Mouse (Mus musculus): ENCODE results near the gene Olfr642. TPM values are rescaled to one million over a fixed set of nuclear protein-coding genes. Genes with fewer than 3 reads are reported as not detected.

The Olfr642 gene
- polyA plus RNA-seq, 1 experiment from 2014 or later: not detected

DNA sequence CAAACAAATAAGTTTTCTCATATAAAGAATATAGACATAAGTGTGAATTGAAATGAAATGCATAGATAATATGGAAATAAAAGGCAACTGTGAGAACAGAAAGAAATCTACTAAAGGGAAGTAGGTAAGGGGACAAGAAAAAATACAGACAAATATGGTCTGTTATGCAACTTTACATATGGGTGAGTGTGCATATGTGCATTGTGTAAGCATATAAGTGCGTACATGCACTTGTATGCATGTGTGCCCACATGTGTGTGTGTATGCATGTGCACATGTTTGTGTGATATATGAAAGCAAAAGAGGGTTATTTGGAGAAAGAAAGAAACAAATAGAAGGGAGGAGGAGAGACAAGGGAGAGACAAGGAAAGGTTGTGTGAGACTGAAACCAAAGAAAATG is 33.5 kb downstream of the Olfr642 start:
- 71% methylated on average over 1 of the region's 1 CpGs for WGBS

DNA sequence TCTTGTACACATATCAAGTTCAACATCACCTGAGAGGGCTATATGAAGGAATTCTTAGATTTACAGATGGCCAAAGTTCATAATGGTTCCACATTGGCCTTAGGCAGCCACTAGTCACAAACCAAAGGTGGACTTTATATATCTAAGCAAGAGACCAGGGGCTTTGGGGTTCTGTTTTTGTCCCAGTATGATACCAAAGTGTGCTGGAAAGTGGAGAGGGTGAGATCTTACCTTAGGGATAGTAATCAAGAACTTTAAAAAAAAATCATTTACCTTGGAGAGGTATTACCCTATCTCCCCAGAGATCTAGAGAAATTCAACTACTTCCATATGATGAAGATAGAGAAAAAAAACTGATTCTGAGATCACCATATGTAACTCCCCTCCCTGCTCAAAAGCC is 35.3 kb downstream of the Olfr642 start, which contains the start of gene Olfr639:
Gene Olfr639 (minus strand): TSS at position 101 of the 400 bp plus-strand sequence.
- Histone ChIP-seq H3K9ac (replicated peaks; ENCODE audit: low read depth, low read length) (no peak within 1 kb of the TSS), H3K27me3 (replicated peaks; ENCODE audit: control insufficient read depth, insufficient read depth, low read length) (no peaks in the 10 kb centered on the region), H3K4me2 (ENCODE audit: low read length) (no peak within 1 kb of the TSS), H3K27ac (ENCODE audit: low read length) (no peak within 1 kb of the TSS), H3K4me1 (replicated peaks; ENCODE audit: control insufficient read depth, insufficient read depth, low read length) (no peaks in the 10 kb centered on the region), H3K9me3 (ENCODE audit: control insufficient read depth, low read length) (no peaks in the 10 kb centered on the region), H3K36me3 (ENCODE audit: control insufficient read depth, insufficient read depth) (no peaks in the 10 kb centered on the region), H3K4me3 (replicated peaks; ENCODE audit: low read length) (no peak within 1 kb of the TSS)
- ATAC-seq: no peak

More for the DNA sequence above, 33.5 kb downstream of the Olfr642 start:
- H3K4me2 ChIP-seq (ENCODE audit: low read length): no peak overlapping the region
- H3K27ac ChIP-seq (ENCODE audit: low read length): no peak overlapping the region
- no peak for ATAC-seq
- no peak overlapping the region for H3K9ac ChIP-seq (replicated peaks; ENCODE audit: low read depth, low read length)
- no peaks in the 10 kb centered on the region for H3K27me3 ChIP-seq (replicated peaks; ENCODE audit: control insufficient read depth, insufficient read depth, low read length)
- H3K4me1 ChIP-seq (replicated peaks; ENCODE audit: control insufficient read depth, insufficient read depth, low read length): no peaks in the 10 kb centered on the region
- no peaks in the 10 kb centered on the region for H3K9me3 ChIP-seq (ENCODE audit: control insufficient read depth, low read length)
- H3K4me3 ChIP-seq (replicated peaks; ENCODE audit: low read length): no peak overlapping the region
- no peaks in the 10 kb centered on the region for H3K36me3 ChIP-seq (ENCODE audit: control insufficient read depth, insufficient read depth)

DNA sequence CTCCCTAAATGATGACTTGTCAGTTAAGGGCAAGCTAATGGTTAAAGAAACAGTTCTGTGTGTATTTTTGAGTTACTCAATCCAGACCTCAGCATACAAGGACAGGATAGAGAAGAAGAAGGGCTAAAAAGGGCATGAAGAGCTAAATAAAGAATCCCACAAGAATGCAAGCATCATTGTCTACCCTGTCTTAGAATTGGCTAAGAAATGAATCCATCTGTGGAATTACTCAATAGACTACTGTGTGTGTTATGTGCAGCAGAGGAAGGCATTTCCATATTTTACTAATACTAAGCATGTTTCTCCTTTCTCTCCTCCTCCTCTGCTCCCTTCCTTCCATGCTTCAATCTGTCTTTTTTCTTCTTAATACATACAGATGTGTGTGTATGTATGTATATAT is 53.3 kb downstream of the Olfr642 start:
- Histone ChIP-seq H3K9me3 (ENCODE audit: control insufficient read depth, low read length) (no peaks in the 10 kb centered on the region), H3K27me3 (replicated peaks; ENCODE audit: control insufficient read depth, insufficient read depth, low read length) (no peaks in the 10 kb centered on the region), H3K9ac (replicated peaks; ENCODE audit: low read depth, low read length) (no peak overlapping the region), H3K4me3 (replicated peaks; ENCODE audit: low read length) (no peak overlapping the region), H3K27ac (ENCODE audit: low read length) (no peak overlapping the region), H3K4me1 (replicated peaks; ENCODE audit: control insufficient read depth, insufficient read depth, low read length) (no peaks in the 10 kb centered on the region), H3K4me2 (ENCODE audit: low read length) (no peak overlapping the region), H3K36me3 (ENCODE audit: control insufficient read depth, insufficient read depth) (no peaks in the 10 kb centered on the region)
- ATAC-seq: no peak

DNA sequence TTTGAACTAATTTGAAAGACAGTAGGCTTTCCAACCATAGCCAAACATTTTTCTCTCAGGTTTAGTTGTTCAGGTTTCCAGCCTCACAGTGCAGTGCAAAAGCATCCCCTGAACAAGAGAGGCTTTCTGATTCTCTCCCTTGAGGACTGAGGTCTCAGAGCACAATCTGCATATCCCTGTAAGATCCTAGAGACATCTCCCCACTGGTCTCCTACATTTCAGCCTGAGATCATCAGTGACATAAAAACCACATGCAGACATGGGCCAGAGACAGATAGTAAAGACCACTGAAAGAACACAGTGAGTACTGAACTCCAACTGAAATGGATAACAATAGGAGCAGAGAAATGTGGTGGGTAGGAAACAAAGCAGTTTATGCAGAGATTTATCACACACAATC is 54.0 kb downstream of the Olfr642 start, which contains the start of gene Olfr638:
Gene Olfr638 (plus strand): TSS at position 301 of the 400 bp plus-strand sequence.
- no peak within 1 kb of the TSS for H3K27ac ChIP-seq (ENCODE audit: low read length)
- no peaks in the 10 kb centered on the region for H3K27me3 ChIP-seq (replicated peaks; ENCODE audit: control insufficient read depth, insufficient read depth, low read length)
- no peaks in the 10 kb centered on the region for H3K36me3 ChIP-seq (ENCODE audit: control insufficient read depth, insufficient read depth)
- no peak within 1 kb of the TSS for H3K9ac ChIP-seq (replicated peaks; ENCODE audit: low read depth, low read length)
- no peak within 1 kb of the TSS for H3K4me3 ChIP-seq (replicated peaks; ENCODE audit: low read length)
- H3K4me2 ChIP-seq (ENCODE audit: low read length): no peak within 1 kb of the TSS
- H3K4me1 ChIP-seq (replicated peaks; ENCODE audit: control insufficient read depth, insufficient read depth, low read length): no peaks in the 10 kb centered on the region
- no peaks in the 10 kb centered on the region for H3K9me3 ChIP-seq (ENCODE audit: control insufficient read depth, low read length)
- ATAC-seq: no peak

Other genes with a start within 250 kb of the Olfr642 start
- gene Hbb-bt, start 238.7 kb downstream of the Olfr642 start, polyA plus RNA-seq (2015; fragmentation: Nextera tagmentation; extraction: Ambion mirVana): 1,171 and 1,472 TPM in 2 replicates
- gene Hbb-bs, start 224.6 kb downstream of the Olfr642 start, polyA plus RNA-seq (2015; fragmentation: Nextera tagmentation; extraction: Ambion mirVana): 3,869 and 4,747 TPM in 2 replicates
- not detected in 2 replicates for gene Hbb-bh2, start 212.1 kb downstream of the Olfr642 start, polyA plus RNA-seq (2015; fragmentation: Nextera tagmentation; extraction: Ambion mirVana)
- gene Hbb-bh1, start 209.5 kb downstream of the Olfr642 start, polyA plus RNA-seq (2015; fragmentation: Nextera tagmentation; extraction: Ambion mirVana): 0.43 TPM in 1 of 2 replicates, not detected in the other
- gene Hbb-y, start 199.4 kb downstream of the Olfr642 start, polyA plus RNA-seq (2015; fragmentation: Nextera tagmentation; extraction: Ambion mirVana): 24.4 and 25.7 TPM in 2 replicates
- gene Olfr66, start 166.4 kb downstream of the Olfr642 start, polyA plus RNA-seq (2015; fragmentation: Nextera tagmentation; extraction: Ambion mirVana): not detected in 2 replicates
- not detected in 2 replicates for gene Olfr64, start 158.2 kb downstream of the Olfr642 start, polyA plus RNA-seq (2015; fragmentation: Nextera tagmentation; extraction: Ambion mirVana)
- not detected in 2 replicates for gene Olfr65, start 149.2 kb downstream of the Olfr642 start, polyA plus RNA-seq (2015; fragmentation: Nextera tagmentation; extraction: Ambion mirVana)
- gene Olfr631, start 123.8 kb downstream of the Olfr642 start, polyA plus RNA-seq (2015; fragmentation: Nextera tagmentation; extraction: Ambion mirVana): not detected in 2 replicates
- not detected in 2 replicates for gene Olfr632, start 118.3 kb downstream of the Olfr642 start, polyA plus RNA-seq (2015; fragmentation: Nextera tagmentation; extraction: Ambion mirVana)
- gene Olfr633, start 108.2 kb downstream of the Olfr642 start, polyA plus RNA-seq (2015; fragmentation: Nextera tagmentation; extraction: Ambion mirVana): not detected in 2 replicates
- not detected in 2 replicates for gene Olfr635, start 81.5 kb downstream of the Olfr642 start, polyA plus RNA-seq (2015; fragmentation: Nextera tagmentation; extraction: Ambion mirVana)
- not detected in 2 replicates for gene Olfr638, start 53.9 kb downstream of the Olfr642 start, polyA plus RNA-seq (2015; fragmentation: Nextera tagmentation; extraction: Ambion mirVana)
- gene Olfr639, start 35.4 kb downstream of the Olfr642 start, polyA plus RNA-seq (2015; fragmentation: Nextera tagmentation; extraction: Ambion mirVana): not detected in 2 replicates
- not detected in 2 replicates for gene Olfr640, start 27.1 kb downstream of the Olfr642 start, polyA plus RNA-seq (2015; fragmentation: Nextera tagmentation; extraction: Ambion mirVana)
- not detected in 2 replicates for gene Olfr641, start 17.2 kb downstream of the Olfr642 start, polyA plus RNA-seq (2015; fragmentation: Nextera tagmentation; extraction: Ambion mirVana)
- not detected in 2 replicates for gene 4930516K23Rik, start 8.8 kb upstream of the Olfr642 start, polyA plus RNA-seq (2015; fragmentation: Nextera tagmentation; extraction: Ambion mirVana)
- not detected in 2 replicates for gene Olfr644, start 19.2 kb upstream of the Olfr642 start, polyA plus RNA-seq (2015; fragmentation: Nextera tagmentation; extraction: Ambion mirVana)
- gene Olfr645, start 32.8 kb upstream of the Olfr642 start, polyA plus RNA-seq (2015; fragmentation: Nextera tagmentation; extraction: Ambion mirVana): not detected in 2 replicates
- not detected in 2 replicates for gene Olfr646, start 52.2 kb upstream of the Olfr642 start, polyA plus RNA-seq (2015; fragmentation: Nextera tagmentation; extraction: Ambion mirVana)
- not detected in 2 replicates for gene Ubqln5, start 77.2 kb upstream of the Olfr642 start, polyA plus RNA-seq (2015; fragmentation: Nextera tagmentation; extraction: Ambion mirVana)
- gene Olfr643, start 84.7 kb upstream of the Olfr642 start, polyA plus RNA-seq (2015; fragmentation: Nextera tagmentation; extraction: Ambion mirVana): not detected in 2 replicates
- gene Ubqln3, start 90.6 kb upstream of the Olfr642 start, polyA plus RNA-seq (2015; fragmentation: Nextera tagmentation; extraction: Ambion mirVana): 0.10 TPM in 1 of 2 replicates, not detected in the other
- gene Ubqlnl, start 97.9 kb upstream of the Olfr642 start, polyA plus RNA-seq (2015; fragmentation: Nextera tagmentation; extraction: Ambion mirVana): not detected in 2 replicates
- 2.1 TPM in 1 of 2 replicates, not detected in the other for gene Olfm5, start 112.2 kb upstream of the Olfr642 start, polyA plus RNA-seq (2015; fragmentation: Nextera tagmentation; extraction: Ambion mirVana)
- gene Olfr648, start 130.7 kb upstream of the Olfr642 start, polyA plus RNA-seq (2015; fragmentation: Nextera tagmentation; extraction: Ambion mirVana): 0.45 and 0.81 TPM in 2 replicates
- gene Olfr649, start 143.3 kb upstream of the Olfr642 start, polyA plus RNA-seq (2015; fragmentation: Nextera tagmentation; extraction: Ambion mirVana): not detected in 2 replicates
- 0.31 and 0.61 TPM in 2 replicates for gene Trim6, start 166.1 kb upstream of the Olfr642 start, polyA plus RNA-seq (2015; fragmentation: Nextera tagmentation; extraction: Ambion mirVana)
- gene Trim34a, start 191.8 kb upstream of the Olfr642 start, polyA plus RNA-seq (2015; fragmentation: Nextera tagmentation; extraction: Ambion mirVana): 0.54 and 0.67 TPM in 2 replicates
- 0.23 TPM in 1 of 2 replicates, not detected in the other for gene Trim5, start 235.4 kb upstream of the Olfr642 start, polyA plus RNA-seq (2015; fragmentation: Nextera tagmentation; extraction: Ambion mirVana)